Mouse (Mus musculus) liver, embryonic 13.5 days (tissue): ENCODE measurements around the gene Olfr1126. TPM values are rescaled to one million over a fixed set of nuclear protein-coding genes. Genes with fewer than 3 reads are reported as not detected.
"Not testable (repeated sequence)": the region's sequence is repeated elsewhere in the genome, so short reads cannot be mapped to it uniquely, and the experiment has no call there.

Experiments used
- ATAC-seq: fragments of 200-750 bp; cut with Nextera tagmentation; 2 replicates; pipeline ENCODE4 v1.8.0; 2017; ENCODE audit warnings: low read depth, mild to moderate bottlenecking, moderate number of reproducible peaks, moderate library complexity
- DNase-seq: peaks from one replicate; pipeline ENCODE4 v3.0.0; 2022
- H3K27ac ChIP-seq: fragments of 300-500 bp; sonication (generic); 2 replicates; pipeline ENCODE4 v1.5.1; 2015; ENCODE audit warnings: moderate library complexity, mild to moderate bottlenecking, inconsistent platforms
- H3K27me3 ChIP-seq: fragments of 300-500 bp; sonication (generic); 2 replicates; pipeline ENCODE4 v1.6.1; 2015; ENCODE audit warnings: mild to moderate bottlenecking, inconsistent platforms
- H3K36me3 ChIP-seq: fragments of 300-500 bp; sonication (generic); 2 replicates; pipeline ENCODE4 v1.6.1; 2015; ENCODE audit warnings: mild to moderate bottlenecking, inconsistent platforms
- H3K4me1 ChIP-seq: fragments of 300-500 bp; sonication (generic); replicated peaks from 2 replicates; pipeline ENCODE4 v1.6.1; 2015; ENCODE audit warnings: inconsistent platforms
- H3K4me2 ChIP-seq: fragments of 300-500 bp; sonication (generic); 2 replicates; pipeline ENCODE4 v1.6.1; 2015; ENCODE audit warnings: inconsistent platforms, mild to moderate bottlenecking, moderate library complexity
- H3K4me3 ChIP-seq: fragments of 300-500 bp; sonication (generic); replicated peaks from 2 replicates; pipeline ENCODE4 v1.5.1; 2015; ENCODE audit warnings: mild to moderate bottlenecking, inconsistent platforms
- H3K9ac ChIP-seq: fragments of 300-500 bp; sonication (generic); 2 replicates; pipeline ENCODE4 v1.6.1; 2015; ENCODE audit warnings: mild to moderate bottlenecking, inconsistent platforms
- H3K9me3 ChIP-seq: fragments of 300-500 bp; sonication (generic); replicated peaks from 2 replicates; pipeline ENCODE4 v1.6.1; 2016; ENCODE audit warnings: inconsistent platforms
- WGBS: fragments of 180-500 bp; shearing (Covaris S2); methylation state at CpG from one replicate; pipeline ENCODE4 v1.1.7; 2015; ENCODE audit not compliant: insufficient replicate concordance; 5-methylcytosine and 5-hydroxymethylcytosine counted together
- polyA plus RNA-seq: library from polyadenylated mRNA; unstranded; fragments of >200 nt; fragmentation: Nextera tagmentation; extraction: Ambion mirVana; gene quantifications from 2 replicates; pipeline ENCODE4 v1.2.1, GENCODE M21; 2015

The Olfr1126 gene
- not detected in 2 replicates for polyA plus RNA-seq

DNA sequence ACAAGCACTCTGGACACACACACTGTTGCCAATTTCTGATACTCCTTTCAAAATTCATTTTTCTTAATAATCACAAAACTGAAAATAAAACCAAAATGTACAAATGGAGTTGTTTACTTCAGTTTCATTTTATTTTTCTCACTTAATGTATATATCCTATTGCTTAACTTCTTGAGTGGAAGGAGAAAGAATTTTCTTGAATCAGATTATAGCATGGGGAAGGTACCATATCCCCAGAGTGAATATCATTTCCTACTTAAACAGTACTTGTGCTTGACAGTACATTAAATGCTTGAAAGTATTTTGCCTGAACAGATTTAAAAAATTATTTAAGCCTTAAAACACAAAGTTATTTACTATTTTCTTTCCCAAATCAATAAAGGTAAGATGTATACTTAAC, at the start of gene Olfr1126:
TSS of gene Olfr1126 (plus strand) at position 301 of the 400 bp plus-strand sequence.
- Histone ChIP-seq H3K4me3 (no peak within 1 kb of the TSS), H3K36me3 (no peaks in the 10 kb centered on the region), H3K9ac (no peak within 1 kb of the TSS), H3K27me3 (no peaks in the 10 kb centered on the region), H3K9me3 (no peaks in the 10 kb centered on the region), H3K4me2 (no peak within 1 kb of the TSS), H3K27ac (no peak within 1 kb of the TSS), H3K4me1 (no peaks in the 10 kb centered on the region)
- DNase-seq (no peak), ATAC-seq (no peak)

DNA sequence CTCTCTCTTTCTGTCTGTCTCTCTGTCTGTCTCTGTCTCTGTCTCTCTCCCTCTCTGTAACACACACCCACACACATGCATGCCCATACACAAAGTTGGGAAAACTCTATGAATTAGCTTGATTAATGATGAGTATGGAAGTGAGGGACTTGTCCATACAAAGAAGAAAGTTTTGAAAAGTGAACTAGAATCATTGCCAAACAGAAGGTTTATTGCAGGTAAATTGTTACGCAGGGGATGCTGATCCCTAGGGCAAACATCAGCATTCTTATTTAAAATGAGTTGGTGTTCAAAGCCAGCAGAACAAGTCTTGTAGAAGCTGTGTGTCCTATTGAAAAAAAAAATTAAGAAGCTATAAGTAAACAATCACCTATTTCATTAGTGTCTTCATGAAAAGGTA, 37.4 kb upstream of the Olfr1126 start, which contains the start of gene Olfr1123:
TSS of gene Olfr1123 (plus strand) at position 301 of the 400 bp plus-strand sequence.
- H3K4me3 ChIP-seq = no peak within 1 kb of the TSS
- H3K27me3 ChIP-seq = no peaks in the 10 kb centered on the region
- no peak within 1 kb of the TSS for H3K27ac ChIP-seq
- H3K4me1 ChIP-seq = no peaks in the 10 kb centered on the region
- H3K9me3 ChIP-seq = no peaks in the 10 kb centered on the region
- ATAC-seq (no peak), DNase-seq (no peak)
- H3K4me2 ChIP-seq = no peak within 1 kb of the TSS
- 64% methylated on average over 1 of the region's 1 CpGs for WGBS
- H3K9ac ChIP-seq = no peak within 1 kb of the TSS
- no peaks in the 10 kb centered on the region for H3K36me3 ChIP-seq

- H3K9me3 ChIP-seq = no peaks in the 10 kb centered on the region
- no peaks in the 10 kb centered on the region for H3K36me3 ChIP-seq
- 80% methylated on average over 1 of the region's 1 CpGs for WGBS
- no peak for ATAC-seq
- H3K4me1 ChIP-seq = no peaks in the 10 kb centered on the region
- H3K4me3 ChIP-seq = no peak within 1 kb of the TSS
- no peaks in the 10 kb centered on the region for H3K27me3 ChIP-seq
- no peak within 1 kb of the TSS for H3K9ac ChIP-seq
- no peak for DNase-seq
- no peak within 1 kb of the TSS for H3K27ac ChIP-seq
- no peak within 1 kb of the TSS for H3K4me2 ChIP-seq
Measured at GRCm38 (mm10) chr2:87429975-87430374, 23.8 kb upstream of the Olfr1126 start, which contains the start of gene Olfr1124. Olfr1124 (plus strand) TSS chr2:87430275.

DNA sequence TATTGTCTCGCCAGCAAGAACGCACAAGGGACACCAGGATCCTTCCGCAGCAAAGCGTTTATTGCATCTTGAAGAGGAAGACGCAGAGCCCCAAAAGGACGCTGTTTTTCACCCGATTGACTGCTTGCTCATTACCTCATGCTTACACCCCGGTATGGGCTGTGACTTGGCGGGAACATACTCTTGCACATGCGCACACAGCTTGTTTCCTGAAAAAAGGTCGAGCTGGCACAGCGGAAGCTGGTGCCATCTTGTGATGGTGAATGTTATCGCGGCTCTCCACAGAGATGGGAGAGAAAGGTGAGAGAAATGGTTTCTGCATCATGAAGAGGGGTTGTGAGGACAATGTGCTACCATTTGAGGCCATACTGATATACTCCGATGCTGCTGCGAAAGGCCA, 16.0 kb upstream of the Olfr1126 start:
- ATAC-seq = no peak
- DNase-seq = no peak
- 0 out of 2 replicates have a peak, but pooled peaks cover 7% of the 10 kb centered on the region for H3K9me3 ChIP-seq
- no peak overlapping the region for H3K4me3 ChIP-seq
- H3K36me3 ChIP-seq = no peaks in the 10 kb centered on the region
- WGBS = 75% methylated on average over 16 of the region's 16 CpGs
- H3K9ac ChIP-seq = no peak overlapping the region
- H3K4me1 ChIP-seq = no peaks in the 10 kb centered on the region
- no peak overlapping the region for H3K27ac ChIP-seq
- no peaks in the 10 kb centered on the region for H3K27me3 ChIP-seq
- H3K4me2 ChIP-seq = no peak overlapping the region

DNA sequence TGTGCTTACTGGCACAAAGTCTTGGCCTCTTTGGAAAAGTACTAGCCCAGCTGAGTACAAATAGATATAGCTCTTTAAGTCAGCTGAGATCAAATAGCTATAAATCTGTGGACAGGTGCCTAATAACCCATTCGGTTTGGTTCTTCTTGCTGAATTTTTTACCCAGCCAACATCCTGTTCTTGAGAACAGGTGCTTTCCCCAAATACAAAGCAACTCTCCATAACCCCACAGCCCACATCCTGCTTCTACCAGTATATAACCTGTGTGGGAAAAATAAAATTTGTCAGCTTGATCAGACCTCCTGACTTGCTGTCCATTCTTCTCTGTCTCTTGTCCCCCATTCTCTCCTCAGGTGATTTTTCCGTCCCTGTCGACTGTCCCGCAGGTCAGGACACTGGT, 8.0 kb downstream of the Olfr1126 start:
- Histone ChIP-seq H3K4me1 (no peaks in the 10 kb centered on the region), H3K27me3 (no peaks in the 10 kb centered on the region), H3K27ac (no peak overlapping the region), H3K4me2 (no peak overlapping the region), H3K9ac (no peak overlapping the region), H3K9me3 (no peaks in the 10 kb centered on the region), H3K4me3 (no peak overlapping the region), H3K36me3 (no peaks in the 10 kb centered on the region)
- no peak for DNase-seq
- 70% methylated on average over 4 of the region's 4 CpGs for WGBS
- ATAC-seq = no peak

GRCm38 (mm10) chr2:87480207-87480606, 26.4 kb downstream of the Olfr1126 start:
- no peak for DNase-seq
- no peaks in the 10 kb centered on the region for H3K27me3 ChIP-seq
- H3K36me3 ChIP-seq = no peaks in the 10 kb centered on the region
- no peak overlapping the region for H3K4me3 ChIP-seq
- H3K4me1 ChIP-seq = no peaks in the 10 kb centered on the region
- H3K4me2 ChIP-seq = no peak overlapping the region
- H3K9ac ChIP-seq = no peak overlapping the region
- peaks cover 9% of the 10 kb centered on the region; the same call in 1 of the 2 replicates for H3K9me3 ChIP-seq
- no peak for ATAC-seq
- H3K27ac ChIP-seq = no peak overlapping the region

GRCm38 (mm10) chr2:87481158-87481557, 27.4 kb downstream of the Olfr1126 start:
- Histone ChIP-seq H3K9me3 (peaks cover 9% of the 10 kb centered on the region; the same call in 1 of the 2 replicates), H3K4me1 (no peaks in the 10 kb centered on the region), H3K9ac (no peak overlapping the region), H3K4me2 (no peak overlapping the region), H3K27ac (no peak overlapping the region), H3K36me3 (no peaks in the 10 kb centered on the region), H3K4me3 (no peak overlapping the region), H3K27me3 (no peaks in the 10 kb centered on the region)
- ATAC-seq (no peak), DNase-seq (no peak)
- WGBS = 67% methylated on average over 4 of the region's 4 CpGs

DNA sequence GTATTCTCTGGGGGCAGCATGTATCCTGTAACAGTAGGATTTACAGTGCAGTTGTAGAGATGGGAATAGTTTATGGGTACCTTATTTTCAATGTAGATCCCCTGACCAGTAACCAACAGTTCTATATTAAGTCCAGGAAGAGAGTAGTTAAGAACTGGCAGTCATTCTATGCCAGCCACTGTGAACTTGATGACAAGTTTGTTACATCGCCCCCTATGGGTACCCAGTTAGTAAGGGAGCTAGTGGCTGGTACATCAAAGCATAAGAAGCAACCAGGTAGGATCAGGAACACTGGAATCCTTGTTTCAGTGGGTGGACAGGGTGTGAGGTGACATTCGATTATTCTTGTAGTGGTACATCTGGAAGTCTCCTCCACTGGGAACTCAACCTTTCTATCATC, 28.5 kb downstream of the Olfr1126 start:
- no peak overlapping the region for H3K27ac ChIP-seq
- WGBS = 54% methylated on average over 2 of the region's 2 CpGs
- H3K27me3 ChIP-seq = no peaks in the 10 kb centered on the region
- DNase-seq (no peak), ATAC-seq (no peak)
- H3K4me3 ChIP-seq = no peak overlapping the region
- no peaks in the 10 kb centered on the region for H3K36me3 ChIP-seq
- no peak overlapping the region for H3K9ac ChIP-seq
- H3K9me3 ChIP-seq = peaks cover 9% of the 10 kb centered on the region; the same call in 1 of the 2 replicates
- no peaks in the 10 kb centered on the region for H3K4me1 ChIP-seq
- H3K4me2 ChIP-seq = no peak overlapping the region

- 61% methylated on average over 4 of the region's 5 CpGs for WGBS
- not testable (repeated sequence) for H3K9ac ChIP-seq, H3K4me3 ChIP-seq, H3K4me2 ChIP-seq, H3K27me3 ChIP-seq, H3K27ac ChIP-seq, ATAC-seq, H3K4me1 ChIP-seq, H3K9me3 ChIP-seq, H3K36me3 ChIP-seq, DNase-seq
Measured at GRCm38 (mm10) chr2:87496993-87497392, 43.2 kb downstream of the Olfr1126 start, which contains the start of gene Pramel7. Pramel7 (minus strand) TSS chr2:87497093.

GRCm38 (mm10) chr2:87506265-87506664, 52.5 kb downstream of the Olfr1126 start, which contains the start of gene Pramel6:
Pramel6 (plus strand) TSS chr2:87506565.
- Histone ChIP-seq H3K4me1 (no peaks in the 10 kb centered on the region), H3K4me2 (no peak within 1 kb of the TSS), H3K27ac (no peak within 1 kb of the TSS), H3K9ac (no peak within 1 kb of the TSS), H3K4me3 (no peak within 1 kb of the TSS), H3K36me3 (no peaks in the 10 kb centered on the region), H3K27me3 (no peaks in the 10 kb centered on the region), H3K9me3 (0 out of 2 replicates have a peak, but pooled peaks cover 4% of the 10 kb centered on the region)
- ATAC-seq (no peak), DNase-seq (no peak)
- 63% methylated on average over 6 of the region's 6 CpGs for WGBS
